Mouse (Mus musculus): ENCODE results near the gene Dph2.

- TF ChIP-seq POLR2A (IDR thresholded peaks at IDR 0.05; ENCODE audit: low read depth, low read length) (no peak), CTCF (IDR thresholded peaks at IDR 0.05; ENCODE audit: borderline replicate concordance, insufficient read depth, low read length) (no peak)
Measured at GRCm38 (mm10) chr4:117904094-117904493, 12.3 kb upstream of the Dph2 start.
